Mouse (Mus musculus) cerebellum, adult 2 months (tissue): ENCODE results near the gene Helt.

Experiments used
- CTCF ChIP-seq: fragments of 200-500 bp; IDR thresholded peaks from 2 replicates; pipeline ENCODE4 v1.5.1; 2011; ENCODE audit warnings: low read depth, mild to moderate bottlenecking, control low read depth, low read length, moderate library complexity, borderline replicate concordance; ENCODE audit not compliant: insufficient read depth
- POLR2A ChIP-seq: fragments of 200-500 bp; IDR thresholded peaks from 2 replicates; pipeline ENCODE4 v1.6.1; 2011; ENCODE audit warnings: low read length, control low read depth, borderline replicate concordance; ENCODE audit not compliant: insufficient read depth

DNA sequence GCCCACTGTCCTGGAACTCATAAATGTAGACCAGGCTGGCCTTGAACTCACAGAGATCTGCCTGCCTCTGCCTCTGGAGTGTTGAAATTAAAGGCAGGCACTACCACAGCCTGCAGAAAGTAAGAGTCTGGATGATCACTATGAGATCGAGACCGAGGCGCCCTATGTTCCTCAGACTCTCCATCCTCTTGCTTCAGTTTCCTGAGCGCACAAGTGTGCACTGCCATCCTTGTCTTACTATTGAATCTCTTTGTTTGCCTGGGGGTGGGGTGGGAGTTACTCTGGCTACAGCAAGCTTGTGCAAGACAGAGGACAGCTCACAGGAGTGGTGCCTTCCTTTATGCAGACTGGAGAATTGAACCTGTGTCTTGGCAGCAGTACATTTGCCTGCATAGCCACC is 27.9 kb upstream of the Helt start:
- TF ChIP-seq CTCF = no peak
- TF ChIP-seq POLR2A = no peak
